Mouse (Mus musculus): ENCODE measurements at regions not wholly inside any gene's neighbourhood (a gene's known extent, or its start where the extent isn't known, plus 50 kb on each side); places are given as distances from the start of the nearest gene placed in this dataset.

GRCm38 (mm10) chr11:63769738-63770137 is 152.4 kb downstream of the Hs3st3b1 start:
- Histone ChIP-seq H3K4me1 (ENCODE audit: control insufficient read depth, insufficient read depth, low read length) (no peaks in the 10 kb centered on the region), H3K4me3 (replicated peaks; ENCODE audit: low read length) (no peak overlapping the region), H3K9ac (ENCODE audit: low read length) (no peak overlapping the region), H3K9me3 (replicated peaks; ENCODE audit: control insufficient read depth, low read length) (no peaks in the 10 kb centered on the region), H3K27ac (ENCODE audit: low read length) (no peak overlapping the region), H3K27me3 (ENCODE audit: control insufficient read depth, insufficient read depth, low read length) (no peaks in the 10 kb centered on the region), H3K4me2 (ENCODE audit: low read depth, low read length) (no peak overlapping the region), H3K36me3 (ENCODE audit: control insufficient read depth, insufficient read depth, low read length) (no peaks in the 10 kb centered on the region)
- 94% methylated on average over 2 of the region's 2 CpGs for WGBS
- ATAC-seq (ENCODE audit: insufficient read depth, low FRiP score), result no peak

- no peaks in the 10 kb centered on the region for H3K36me3 ChIP-seq (ENCODE audit: control insufficient read depth, insufficient read depth, low read length)
- no peak for ATAC-seq (ENCODE audit: insufficient read depth, low FRiP score)
- H3K4me1 ChIP-seq (ENCODE audit: control insufficient read depth, insufficient read depth, low read length), result no peaks in the 10 kb centered on the region
- no peaks in the 10 kb centered on the region for H3K9me3 ChIP-seq (replicated peaks; ENCODE audit: control insufficient read depth, low read length)
- no peak overlapping the region for H3K27ac ChIP-seq (ENCODE audit: low read length)
- no peak overlapping the region for H3K4me3 ChIP-seq (replicated peaks; ENCODE audit: low read length)
- no peak overlapping the region for H3K9ac ChIP-seq (ENCODE audit: low read length)
- peaks cover 3% of the 10 kb centered on the region; the same call in 1 of the 2 replicates for H3K27me3 ChIP-seq (ENCODE audit: control insufficient read depth, insufficient read depth, low read length)
- no peak overlapping the region for H3K4me2 ChIP-seq (ENCODE audit: low read depth, low read length)
- 47% methylated on average over 6 of the region's 6 CpGs for WGBS
Observed at GRCm38 (mm10) chr11:63775382-63775781, 146.7 kb downstream of the Hs3st3b1 start.

- 72% methylated on average over 6 of the region's 6 CpGs for WGBS
- Histone ChIP-seq H3K4me2 (ENCODE audit: low read depth, low read length) (no peak overlapping the region), H3K9ac (ENCODE audit: low read length) (no peak overlapping the region), H3K4me3 (replicated peaks; ENCODE audit: low read length) (no peak overlapping the region), H3K36me3 (ENCODE audit: control insufficient read depth, insufficient read depth, low read length) (no peaks in the 10 kb centered on the region), H3K27ac (ENCODE audit: low read length) (no peak overlapping the region), H3K27me3 (ENCODE audit: control insufficient read depth, insufficient read depth, low read length) (peaks cover 3% of the 10 kb centered on the region; the same call in 1 of the 2 replicates), H3K9me3 (replicated peaks; ENCODE audit: control insufficient read depth, low read length) (no peaks in the 10 kb centered on the region), H3K4me1 (ENCODE audit: control insufficient read depth, insufficient read depth, low read length) (no peaks in the 10 kb centered on the region)
- no peak for ATAC-seq (ENCODE audit: insufficient read depth, low FRiP score)
Observed at GRCm38 (mm10) chr11:63779371-63779770, 142.7 kb downstream of the Hs3st3b1 start.

- H3K4me2 ChIP-seq (ENCODE audit: low read depth, low read length), result no peak overlapping the region
- no peak overlapping the region for H3K27ac ChIP-seq (ENCODE audit: low read length)
- H3K36me3 ChIP-seq (ENCODE audit: control insufficient read depth, insufficient read depth, low read length), result no peaks in the 10 kb centered on the region
- no peak overlapping the region for H3K9ac ChIP-seq (ENCODE audit: low read length)
- no peaks in the 10 kb centered on the region for H3K9me3 ChIP-seq (replicated peaks; ENCODE audit: control insufficient read depth, low read length)
- ATAC-seq (ENCODE audit: insufficient read depth, low FRiP score), result no peak
- H3K4me1 ChIP-seq (ENCODE audit: control insufficient read depth, insufficient read depth, low read length), result no peaks in the 10 kb centered on the region
- no peak overlapping the region for H3K4me3 ChIP-seq (replicated peaks; ENCODE audit: low read length)
- 71% methylated on average over 19 of the region's 19 CpGs for WGBS
- peaks cover 3% of the 10 kb centered on the region; the same call in 1 of the 2 replicates for H3K27me3 ChIP-seq (ENCODE audit: control insufficient read depth, insufficient read depth, low read length)
Observed at GRCm38 (mm10) chr11:63781967-63782915, 139.8 kb downstream of the Hs3st3b1 start.

- H3K27me3 ChIP-seq (ENCODE audit: control insufficient read depth, insufficient read depth, low read length), result no peaks in the 10 kb centered on the region
- H3K4me2 ChIP-seq (ENCODE audit: low read depth, low read length), result no peak overlapping the region
- no peak overlapping the region for H3K27ac ChIP-seq (ENCODE audit: low read length)
- no peak for ATAC-seq (ENCODE audit: insufficient read depth, low FRiP score)
- H3K36me3 ChIP-seq (ENCODE audit: control insufficient read depth, insufficient read depth, low read length), result no peaks in the 10 kb centered on the region
- WGBS, result 45% methylated on average over 8 of the region's 8 CpGs
- H3K4me3 ChIP-seq (replicated peaks; ENCODE audit: low read length), result no peak overlapping the region
- no peak overlapping the region for H3K9ac ChIP-seq (ENCODE audit: low read length)
- no peaks in the 10 kb centered on the region for H3K9me3 ChIP-seq (replicated peaks; ENCODE audit: control insufficient read depth, low read length)
- no peaks in the 10 kb centered on the region for H3K4me1 ChIP-seq (ENCODE audit: control insufficient read depth, insufficient read depth, low read length)
Observed at GRCm38 (mm10) chr11:63785281-63785886, 136.7 kb downstream of the Hs3st3b1 start.

- no peaks in the 10 kb centered on the region for H3K9me3 ChIP-seq (replicated peaks; ENCODE audit: control insufficient read depth, low read length)
- no peaks in the 10 kb centered on the region for H3K4me1 ChIP-seq (ENCODE audit: control insufficient read depth, insufficient read depth, low read length)
- H3K4me2 ChIP-seq (ENCODE audit: low read depth, low read length), result no peak overlapping the region
Observed at GRCm38 (mm10) chr11:63785965-63786364, 136.1 kb downstream of the Hs3st3b1 start.

GRCm38 (mm10) chr11:63789473-63790120 is 132.5 kb downstream of the Hs3st3b1 start:
- Histone ChIP-seq H3K4me2 (ENCODE audit: low read depth, low read length) (no peak overlapping the region), H3K4me1 (ENCODE audit: control insufficient read depth, insufficient read depth, low read length) (no peaks in the 10 kb centered on the region), H3K36me3 (ENCODE audit: control insufficient read depth, insufficient read depth, low read length) (no peaks in the 10 kb centered on the region), H3K4me3 (replicated peaks; ENCODE audit: low read length) (no peak overlapping the region), H3K27ac (ENCODE audit: low read length) (no peak overlapping the region), H3K9ac (ENCODE audit: low read length) (no peak overlapping the region), H3K27me3 (ENCODE audit: control insufficient read depth, insufficient read depth, low read length) (no peaks in the 10 kb centered on the region), H3K9me3 (replicated peaks; ENCODE audit: control insufficient read depth, low read length) (no peaks in the 10 kb centered on the region)
- WGBS, result 59% methylated on average over 8 of the region's 8 CpGs
- no peak for ATAC-seq (ENCODE audit: insufficient read depth, low FRiP score)

More at GRCm38 (mm10) chr11:63785965-63786364, 136.1 kb downstream of the Hs3st3b1 start:
- no peak overlapping the region for H3K27ac ChIP-seq (ENCODE audit: low read length)
- no peaks in the 10 kb centered on the region for H3K27me3 ChIP-seq (ENCODE audit: control insufficient read depth, insufficient read depth, low read length)
- no peak overlapping the region for H3K9ac ChIP-seq (ENCODE audit: low read length)
- H3K36me3 ChIP-seq (ENCODE audit: control insufficient read depth, insufficient read depth, low read length), result no peaks in the 10 kb centered on the region
- H3K4me3 ChIP-seq (replicated peaks; ENCODE audit: low read length), result no peak overlapping the region
- WGBS, result 66% methylated on average over 4 of the region's 4 CpGs
- ATAC-seq (ENCODE audit: insufficient read depth, low FRiP score), result no peak

- H3K9me3 ChIP-seq (replicated peaks; ENCODE audit: control insufficient read depth, low read length), result no peaks in the 10 kb centered on the region
- no peak overlapping the region for H3K4me3 ChIP-seq (replicated peaks; ENCODE audit: low read length)
- H3K36me3 ChIP-seq (ENCODE audit: control insufficient read depth, insufficient read depth, low read length), result no peaks in the 10 kb centered on the region
- 57% methylated on average over 13 of the region's 13 CpGs for WGBS
- H3K27me3 ChIP-seq (ENCODE audit: control insufficient read depth, insufficient read depth, low read length), result no peaks in the 10 kb centered on the region
- no peaks in the 10 kb centered on the region for H3K4me1 ChIP-seq (ENCODE audit: control insufficient read depth, insufficient read depth, low read length)
- no peak for ATAC-seq (ENCODE audit: insufficient read depth, low FRiP score)
- no peak overlapping the region for H3K27ac ChIP-seq (ENCODE audit: low read length)
- no peak overlapping the region for H3K9ac ChIP-seq (ENCODE audit: low read length)
- H3K4me2 ChIP-seq (ENCODE audit: low read depth, low read length), result no peak overlapping the region
Observed at GRCm38 (mm10) chr11:63791004-63791862, 130.9 kb downstream of the Hs3st3b1 start.

Measured in stomach, embryonic 16.5 days (tissue).